In the genomic region with DNA sequence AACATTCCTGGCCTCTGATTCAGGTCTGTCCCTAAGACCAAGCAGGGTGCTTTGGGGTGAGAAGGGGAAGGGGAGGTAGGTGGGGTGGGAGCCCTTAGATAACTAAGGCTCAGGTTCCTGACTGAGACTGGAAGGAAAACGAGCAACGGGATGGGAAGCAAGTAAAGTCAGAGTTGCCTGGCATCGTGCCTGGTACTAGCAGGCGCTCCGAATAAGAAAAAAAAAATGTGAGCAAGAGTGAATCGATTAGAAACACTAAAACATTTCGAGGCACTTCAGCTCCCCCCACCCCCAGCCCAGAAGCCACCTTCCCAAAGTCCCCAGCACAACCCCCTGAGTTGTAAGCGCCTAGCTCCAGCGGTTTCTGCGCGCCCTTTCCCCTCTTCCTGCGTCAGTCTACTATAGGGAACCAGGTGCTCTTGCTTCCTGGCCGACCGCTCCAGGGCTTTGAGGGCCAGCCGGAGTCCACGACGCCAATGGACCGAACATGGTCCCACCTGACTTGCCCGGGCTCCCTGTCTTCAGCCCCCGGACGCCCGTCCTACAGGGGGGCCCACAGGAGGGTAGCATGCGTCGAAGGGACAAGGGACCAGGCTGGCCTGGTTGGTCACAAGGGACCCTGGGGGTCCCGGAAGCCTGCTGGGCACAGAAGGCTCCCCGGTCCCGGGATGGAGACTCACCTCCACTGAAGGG, we compare ENCODE assay signal across 8 mouse cellular contexts. TPM values are rescaled to one million over a fixed set of nuclear protein-coding genes. Genes with fewer than 3 reads are reported as not detected.
A peak's percentile ranks its signal among the peaks of the same experiment; 100 is the strongest.
DNase-seq lines count a peak whose midpoint lies in the region; ATAC-seq and TF ChIP-seq lines count a peak whose summit lies in the region.

No protein-coding gene starts in this region.

- no peak for TF ChIP-seq POLR2A in cerebellum, adult 2 months (IDR thresholded peaks at IDR 0.05; ENCODE audit: borderline replicate concordance, insufficient read depth, low read length)

- TF ChIP-seq CTCF in cerebellum, adult 2 months (IDR thresholded peaks at IDR 0.05; ENCODE audit: borderline replicate concordance, insufficient read depth, low read depth, low read length): no peak
- no peak for TF ChIP-seq CTCF in E14TG2a.4 (conservative IDR thresholded peaks at IDR 0.05; ENCODE audit: low read length)

- no peaks in the 10 kb centered on the region for H3K4me1 ChIP-seq in cerebellum, adult 2 months (ENCODE audit: control insufficient read depth, insufficient read depth, low read length)
- no peaks in the 10 kb centered on the region for H3K4me1 ChIP-seq in E14TG2a.4 (replicated peaks; ENCODE audit: low read depth, low read length)
- no peaks in the 10 kb centered on the region for H3K4me1 ChIP-seq in midbrain, embryonic 13.5 days (replicated peaks)

- no peak for DNase-seq in cerebellum, adult 2 months
- DNase-seq in cerebellum, postnatal 4 days (ENCODE audit: low spot score in 2 of 2): no peak
- peak; percentile 9 for DNase-seq in forelimb bud, embryonic 11.5 days (ENCODE audit: low read depth, low spot score)
- peak; percentile 1 to 34 for DNase-seq in kidney, postnatal 25 days
- no peak for DNase-seq in yolk sac, embryonic 10.5 days (ENCODE audit: low spot score)
- DNase-seq in cerebellum, adult 11 months: no peak

- H3K36me3 ChIP-seq in E14TG2a.4 (ENCODE audit: insufficient read depth, low read length): no peaks in the 10 kb centered on the region
- H3K36me3 ChIP-seq in midbrain, embryonic 13.5 days: no peaks in the 10 kb centered on the region

- H3K27ac ChIP-seq in cerebellum, adult 2 months (ENCODE audit: insufficient read depth, low read length): no peak overlapping the region
- no peak overlapping the region for H3K27ac ChIP-seq in midbrain, embryonic 13.5 days

- 13% methylated on average over 20 of the region's 27 CpGs for WGBS in cerebellum, adult 2 months
- 37% methylated on average over 26 of the region's 27 CpGs for WGBS in midbrain, embryonic 13.5 days

- H3K4me2 ChIP-seq in midbrain, embryonic 13.5 days (replicated peaks): peak overlapping the region; percentile 65

- H3K9me3 ChIP-seq in E14TG2a.4 (ENCODE audit: low read length): no peaks in the 10 kb centered on the region
- no peaks in the 10 kb centered on the region for H3K9me3 ChIP-seq in midbrain, embryonic 13.5 days

- 0 out of 2 replicates have a peak overlapping the region, but pooled peaks have one; percentile 36 for H3K9ac ChIP-seq in midbrain, embryonic 13.5 days (replicated peaks)

- H3K4me3 ChIP-seq in cerebellum, adult 2 months (replicated peaks; ENCODE audit: insufficient read depth, low read depth, low read length): peak overlapping the region; percentile 19
- peak overlapping the region; percentile 68 for H3K4me3 ChIP-seq in E14TG2a.4 (replicated peaks; ENCODE audit: low read length)
- peak overlapping the region; percentile 45 for H3K4me3 ChIP-seq in midbrain, embryonic 13.5 days (replicated peaks)

- ATAC-seq in midbrain, embryonic 13.5 days: peak; percentile 75

- no peaks in the 10 kb centered on the region for H3K27me3 ChIP-seq in cerebellum, adult 2 months (ENCODE audit: control insufficient read depth, insufficient read depth, low read length)
- H3K27me3 ChIP-seq in E14TG2a.4 (ENCODE audit: insufficient read depth, low read length): peaks cover 8% of the 10 kb centered on the region; the same call in 1 of the 2 replicates
- H3K27me3 ChIP-seq in midbrain, embryonic 13.5 days: no peaks in the 10 kb centered on the region

RNA-seq across cellular contexts. Expression of gene Gabre, which starts 0.5 kb away (rescaled TPM):
- 0.92 and 1.1 TPM in 2 replicates for polyA plus RNA-seq in cerebellum, adult 2 months (2012; rRNA removed)
- 0.41 and 0.97 TPM in 2 replicates for polyA plus RNA-seq in midbrain, embryonic 13.5 days (2015; fragmentation: Nextera tagmentation; extraction: Ambion mirVana)

RNA-seq across cellular contexts. Expression of gene Magea4, which starts 52.3 kb away (rescaled TPM):
- polyA plus RNA-seq in cerebellum, adult 2 months (2012; rRNA removed): not detected in 2 replicates
- not detected in 2 replicates for polyA plus RNA-seq in midbrain, embryonic 13.5 days (2015; fragmentation: Nextera tagmentation; extraction: Ambion mirVana)

Comparison
In these comparisons a context has a peak if more than half of its experiments do, and no peak if none do; other contexts are left out.
1. DNase-seq: peak in forelimb bud, embryonic 11.5 days (single experiment) and kidney, postnatal 25 days (2 of 2); none in cerebellum, adult 2 months (0 of 2), cerebellum, postnatal 4 days (0 of 2), yolk sac, embryonic 10.5 days (single experiment) and cerebellum, adult 11 months (single experiment).
2. Peak in every context shown above with its lines, with median percentiles within 50 percentile points of each other: H3K4me3 ChIP-seq.